Mouse (Mus musculus) brain, adult 2 months (tissue): ENCODE measurements at regions not wholly inside any gene's neighbourhood (a gene's known extent, or its start where the extent isn't known, plus 50 kb on each side); places are given as distances from the start of the nearest gene placed in this dataset.
"Not testable (repeated sequence)": the region's sequence is repeated elsewhere in the genome, so short reads cannot be mapped to it uniquely, and the experiment has no call there.

Experiments used
- DNase-seq: peaks from one replicate; pipeline ENCODE4 v3.0.0; 2011; ENCODE audit warnings: low read depth, low spot score

GRCm38 (mm10) chr1:177501288-177501687, 59.1 kb downstream of the Zbtb18 start:
- no peak for DNase-seq

- no peak for DNase-seq
These were observed 61.8 kb downstream of the Zbtb18 start for GRCm38 (mm10) chr1:177503946-177504345.

GRCm38 (mm10) chr1:177504743-177505142, 62.6 kb downstream of the Zbtb18 start:
- DNase-seq, result no peak

GRCm38 (mm10) chr1:177507398-177507797, 65.2 kb downstream of the Zbtb18 start:
- DNase-seq, result not testable (repeated sequence)

- peak; percentile 72 for DNase-seq
These were observed 67.6 kb downstream of the Zbtb18 start for GRCm38 (mm10) chr1:177509786-177510185.

- DNase-seq, result no peak
These were observed 70.0 kb downstream of the Zbtb18 start for GRCm38 (mm10) chr1:177512116-177512515.

- DNase-seq, result no peak
These were observed 75.9 kb downstream of the Zbtb18 start for GRCm38 (mm10) chr1:177517934-177518610.

- no peak for DNase-seq
These were observed 76.9 kb downstream of the Zbtb18 start for GRCm38 (mm10) chr1:177518897-177519513.

- no peak for DNase-seq
These were observed 79.0 kb downstream of the Zbtb18 start for GRCm38 (mm10) chr1:177521110-177521509.

GRCm38 (mm10) chr1:177525141-177525540, 83.0 kb downstream of the Zbtb18 start:
- DNase-seq, result no peak

- no peak for DNase-seq
These were observed 89.6 kb downstream of the Zbtb18 start for GRCm38 (mm10) chr1:177531791-177532190.

- no peak for DNase-seq
These were observed 90.5 kb downstream of the Zbtb18 start for GRCm38 (mm10) chr1:177532656-177533055.

- no peak for DNase-seq
These were observed 91.2 kb downstream of the Zbtb18 start for GRCm38 (mm10) chr1:177533332-177533731.

- peak; percentile 90 for DNase-seq
These were observed 103.0 kb downstream of the Zbtb18 start for GRCm38 (mm10) chr1:177545031-177545735.

- DNase-seq, result no peak
These were observed 105.6 kb downstream of the Zbtb18 start for GRCm38 (mm10) chr1:177547716-177548115.

GRCm38 (mm10) chr1:177555471-177556291, 113.5 kb downstream of the Zbtb18 start:
- DNase-seq, result no peak

GRCm38 (mm10) chr1:177557432-177557831, 115.3 kb downstream of the Zbtb18 start:
- DNase-seq, result no peak

- no peak for DNase-seq
These were observed 115.7 kb downstream of the Zbtb18 start for GRCm38 (mm10) chr1:177557856-177558255.

- DNase-seq, result peak; percentile 34
These were observed 119.8 kb downstream of the Zbtb18 start for GRCm38 (mm10) chr1:177561716-177562588.

- DNase-seq, result no peak
These were observed 120.4 kb downstream of the Zbtb18 start for GRCm38 (mm10) chr1:177562589-177562912.

- DNase-seq, result peak; percentile 68
These were observed 123.5 kb downstream of the Zbtb18 start for GRCm38 (mm10) chr1:177565678-177566077.
